Mouse (Mus musculus) midbrain, embryonic 10.5 days (tissue): ENCODE results near the gene Olfr749. TPM values are rescaled to one million over a fixed set of nuclear protein-coding genes. Genes with fewer than 3 reads are reported as not detected.

Experiments used
- DNase-seq: peaks from one replicate; pipeline ENCODE4 v3.0.0-alpha.2; 2017; ENCODE audit warnings: low spot score
- H3K27ac ChIP-seq: fragments of 300-500 bp; sonication (generic); replicated peaks from 2 replicates; pipeline ENCODE4 v1.5.1; 2016; ENCODE audit warnings: mild to moderate bottlenecking
- H3K27me3 ChIP-seq: fragments of 300-500 bp; sonication (generic); 2 replicates; pipeline ENCODE4 v1.6.1; 2016; ENCODE audit warnings: low read depth, mild to moderate bottlenecking; ENCODE audit not compliant: poor library complexity, severe bottlenecking
- H3K36me3 ChIP-seq: fragments of 300-500 bp; sonication (generic); 2 replicates; pipeline ENCODE4 v1.6.1; 2016; ENCODE audit warnings: mild to moderate bottlenecking, moderate library complexity
- H3K4me1 ChIP-seq: fragments of 300-500 bp; sonication (generic); 2 replicates; pipeline ENCODE4 v1.6.1; 2016
- H3K4me3 ChIP-seq: fragments of 300-500 bp; sonication (generic); 2 replicates; pipeline ENCODE4 v1.5.1; 2016; ENCODE audit warnings: mild to moderate bottlenecking, moderate library complexity
- H3K9me3 ChIP-seq: fragments of 300-500 bp; sonication (generic); replicated peaks from 2 replicates; pipeline ENCODE4 v1.6.1; 2016; ENCODE audit warnings: mild to moderate bottlenecking
- WGBS: fragments of 180-500 bp; shearing (Covaris S2); methylation state at CpG from one replicate; pipeline ENCODE4 v1.1.7; 2016; 5-methylcytosine and 5-hydroxymethylcytosine counted together
- polyA plus RNA-seq: library from polyadenylated mRNA; unstranded; fragments of >200 nt; fragmentation: Nextera tagmentation; extraction: Ambion mirVana; gene quantifications from 2 replicates; pipeline ENCODE4 v1.2.1, GENCODE M21; 2016

The Olfr749 gene
- polyA plus RNA-seq, 1 experiment from 2014 or later: not detected

GRCm38 (mm10) chr14:50693106-50693505 is 51.8 kb downstream of the Olfr749 start, which contains the start of gene Olfr747:
Gene Olfr747 (minus strand): TSS chr14:50693206.
- Histone ChIP-seq H3K4me1 (no peaks in the 10 kb centered on the region), H3K27ac (no peak within 1 kb of the TSS), H3K4me3 (no peak within 1 kb of the TSS), H3K9me3 (no peaks in the 10 kb centered on the region), H3K27me3 (no peaks in the 10 kb centered on the region), H3K36me3 (no peaks in the 10 kb centered on the region)
- 94% methylated on average over 3 of the region's 3 CpGs for WGBS
- DNase-seq: no peak

Other genes with a start within 250 kb of the Olfr749 start
- gene Olfr742, start 241.5 kb downstream of the Olfr749 start, polyA plus RNA-seq: not detected in 2 replicates
- gene Olfr743, start 223.3 kb downstream of the Olfr749 start, polyA plus RNA-seq: not detected in 2 replicates
- not detected in 2 replicates for gene Olfr744, start 130.2 kb downstream of the Olfr749 start, polyA plus RNA-seq
- not detected in 2 replicates for gene Olfr745, start 105.7 kb downstream of the Olfr749 start, polyA plus RNA-seq
- not detected in 2 replicates for gene Olfr746, start 98.0 kb downstream of the Olfr749 start, polyA plus RNA-seq
- not detected in 2 replicates for gene Olfr747, start 51.9 kb downstream of the Olfr749 start, polyA plus RNA-seq
- gene Olfr748, start 37.7 kb downstream of the Olfr749 start, polyA plus RNA-seq: not detected in 2 replicates
- gene Ttc5, start 40.4 kb upstream of the Olfr749 start, polyA plus RNA-seq: 116 and 127 TPM in 2 replicates
- not detected in 2 replicates for gene Ccnb1ip1, start 62.6 kb upstream of the Olfr749 start, polyA plus RNA-seq
- gene Parp2, start 62.7 kb upstream of the Olfr749 start, polyA plus RNA-seq: 70.3 and 74.5 TPM in 2 replicates
- 3.9 and 5.0 TPM in 2 replicates for gene Tep1, start 125.5 kb upstream of the Olfr749 start, polyA plus RNA-seq
- gene Klhl33, start 152.4 kb upstream of the Olfr749 start, polyA plus RNA-seq: 0.12 and 0.14 TPM in 2 replicates
- gene Osgep, start 179.8 kb upstream of the Olfr749 start, polyA plus RNA-seq: 192 TPM in 2 replicates
- gene Apex1, start 179.9 kb upstream of the Olfr749 start, polyA plus RNA-seq: 412 and 447 TPM in 2 replicates
- 50.4 and 55.6 TPM in 2 replicates for gene Pip4p1, start 185.8 kb upstream of the Olfr749 start, polyA plus RNA-seq
- gene Pnp, start 186.0 kb upstream of the Olfr749 start, polyA plus RNA-seq: 73.9 and 85.1 TPM in 2 replicates
- not detected in 2 replicates for gene Gm49342, start 199.4 kb upstream of the Olfr749 start, polyA plus RNA-seq
- gene Pnp2, start 210.9 kb upstream of the Olfr749 start, polyA plus RNA-seq: 0.15 and 0.78 TPM in 2 replicates